Mouse (Mus musculus) intestine, embryonic 16.5 days (tissue): ENCODE measurements around the gene Kcnj4. TPM values are rescaled to one million over a fixed set of nuclear protein-coding genes. Genes with fewer than 3 reads are reported as not detected.
"Not testable (repeated sequence)": the region's sequence is repeated elsewhere in the genome, so short reads cannot be mapped to it uniquely, and the experiment has no call there.

ENCODE experiments used
- ATAC-seq: fragments of 200-750 bp; cut with Nextera tagmentation; 2 replicates; pipeline ENCODE4 v1.8.0; 2017; ENCODE audit warnings: moderate TSS enrichment, moderate library complexity
- H3K27ac ChIP-seq: fragments of 300-500 bp; sonication (generic); 2 replicates; pipeline ENCODE4 v1.5.1; 2014; ENCODE audit warnings: mild to moderate bottlenecking, low read length
- H3K27me3 ChIP-seq: fragments of 300-500 bp; sonication (generic); replicated peaks from 2 replicates; pipeline ENCODE4 v1.6.1; 2014; ENCODE audit warnings: low read length, control low read depth, mixed read lengths; ENCODE audit not compliant: control insufficient read depth, insufficient read depth
- H3K36me3 ChIP-seq: fragments of 300-500 bp; sonication (generic); 2 replicates; pipeline ENCODE4 v1.6.1; 2014; ENCODE audit warnings: low read length, control low read depth; ENCODE audit not compliant: control insufficient read depth, insufficient read depth
- H3K4me1 ChIP-seq: fragments of 300-500 bp; sonication (generic); 2 replicates; pipeline ENCODE4 v1.6.1; 2014; ENCODE audit warnings: low read length, control low read depth, mixed read lengths; ENCODE audit not compliant: control insufficient read depth, insufficient read depth
- H3K4me2 ChIP-seq: fragments of 300-500 bp; sonication (generic); 2 replicates; pipeline ENCODE4 v1.6.1; 2014; ENCODE audit warnings: low read depth, low read length, control low read depth
- H3K4me3 ChIP-seq: fragments of 300-500 bp; sonication (generic); 2 replicates; pipeline ENCODE4 v1.5.1; 2014; ENCODE audit warnings: mild to moderate bottlenecking, low read length
- H3K9ac ChIP-seq: fragments of 300-500 bp; sonication (generic); 2 replicates; pipeline ENCODE4 v1.6.1; 2014; ENCODE audit warnings: low read depth, low read length
- H3K9me3 ChIP-seq: fragments of 300-500 bp; sonication (generic); 2 replicates; pipeline ENCODE4 v1.6.1; 2016; ENCODE audit warnings: low read length, control low read depth; ENCODE audit not compliant: control insufficient read depth
- WGBS: fragments of 180-500 bp; shearing (Covaris S2); extraction: QIAGEN DNeasy Blood & Tissue Kit; methylation state at CpG from one replicate; pipeline ENCODE4 v1.1.7; 2014; 5-methylcytosine and 5-hydroxymethylcytosine counted together
- polyA plus RNA-seq: library from polyadenylated mRNA; unstranded; fragments of >200 nt; fragmentation: Nextera tagmentation; extraction: Ambion mirVana; gene quantifications from 2 replicates; pipeline ENCODE4 v1.2.1, GENCODE M21; 2015

Kcnj4 gene
- polyA plus RNA-seq, 1 experiment from 2014 or later, result not detected

DNA sequence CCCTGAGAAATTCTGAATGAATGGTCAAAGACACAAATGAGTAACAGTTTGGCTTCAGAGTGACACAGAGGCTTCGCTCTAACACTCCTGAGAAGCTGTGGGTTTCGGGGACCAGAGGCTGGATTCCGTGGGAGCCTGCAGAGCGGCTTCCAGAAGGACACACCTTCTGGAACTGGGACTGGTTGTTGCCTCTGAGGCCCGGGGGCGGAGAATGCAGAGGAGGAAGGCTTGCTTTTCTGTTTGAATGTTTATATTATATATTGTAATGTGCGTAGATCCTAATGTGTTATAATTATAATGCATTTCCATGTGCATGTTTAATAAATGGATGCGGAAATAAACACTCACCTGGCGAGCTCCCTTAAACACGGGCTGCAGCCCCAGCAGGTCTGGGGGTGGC lies 33.9 kb downstream of the Kcnj4 start:
- Histone ChIP-seq H3K36me3 (no peaks in the 10 kb centered on the region), H3K27me3 (no peaks in the 10 kb centered on the region), H3K27ac (no peak overlapping the region), H3K9me3 (no peaks in the 10 kb centered on the region; the same call in 1 of the 2 replicates), H3K4me3 (no peak overlapping the region), H3K4me1 (no peaks in the 10 kb centered on the region), H3K9ac (no peak overlapping the region), H3K4me2 (peak overlapping the region; percentile 24; the same call in 1 of the 2 replicates)
- ATAC-seq, result no peak
- 44% methylated on average over 10 of the region's 10 CpGs for WGBS

DNA sequence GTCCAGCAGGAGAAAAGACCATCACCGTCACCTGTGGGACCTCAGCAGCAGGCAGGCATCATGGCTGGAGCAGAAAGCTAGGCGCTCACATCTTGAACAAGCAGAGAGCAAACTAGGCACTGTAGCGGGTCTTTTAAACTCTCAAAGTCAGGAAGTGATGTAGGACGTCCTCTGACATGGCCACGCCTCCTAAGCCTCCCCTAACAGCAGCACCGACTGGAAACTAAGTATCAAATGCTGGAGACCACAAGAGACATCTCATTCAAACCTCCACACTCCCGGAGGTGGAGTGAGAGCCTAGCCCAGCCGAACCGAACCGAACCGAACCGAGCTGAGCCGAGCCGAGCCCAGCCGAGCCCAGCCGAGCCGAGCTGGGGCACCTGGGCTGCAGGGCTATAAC lies 34.5 kb downstream of the Kcnj4 start:
- no peak overlapping the region for H3K27ac ChIP-seq
- H3K9ac ChIP-seq, result no peak overlapping the region
- peak overlapping the region; percentile 23; the same call in 1 of the 2 replicates for H3K4me3 ChIP-seq
- no peaks in the 10 kb centered on the region for H3K36me3 ChIP-seq
- peak overlapping the region; percentile 24; the same call in 1 of the 2 replicates for H3K4me2 ChIP-seq
- ATAC-seq, result no peak
- H3K4me1 ChIP-seq, result no peaks in the 10 kb centered on the region
- no peaks in the 10 kb centered on the region; the same call in 1 of the 2 replicates for H3K9me3 ChIP-seq
- WGBS, result 28% methylated on average over 17 of the region's 17 CpGs
- no peaks in the 10 kb centered on the region for H3K27me3 ChIP-seq

DNA sequence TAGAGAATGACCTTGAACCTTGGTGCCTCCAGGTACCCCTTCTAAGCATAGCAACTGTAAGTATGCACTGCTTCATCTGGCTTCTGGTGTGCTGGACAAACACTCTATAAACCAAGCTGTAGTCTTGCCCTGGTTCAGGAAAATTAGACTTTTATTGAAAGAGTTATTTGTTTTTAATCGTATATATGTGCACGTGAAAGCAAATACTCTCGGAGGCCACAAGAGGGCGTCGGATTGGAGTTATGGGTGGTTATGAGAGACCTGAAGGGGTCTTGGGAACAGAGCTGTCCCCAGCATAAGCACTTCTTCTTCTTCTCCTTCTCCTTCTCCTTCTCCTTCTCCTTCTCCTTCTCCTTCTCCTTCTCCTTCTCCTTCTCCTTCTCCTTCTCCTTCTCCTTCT lies 35.5 kb downstream of the Kcnj4 start:
- no peaks in the 10 kb centered on the region; the same call in 1 of the 2 replicates for H3K9me3 ChIP-seq

DNA sequence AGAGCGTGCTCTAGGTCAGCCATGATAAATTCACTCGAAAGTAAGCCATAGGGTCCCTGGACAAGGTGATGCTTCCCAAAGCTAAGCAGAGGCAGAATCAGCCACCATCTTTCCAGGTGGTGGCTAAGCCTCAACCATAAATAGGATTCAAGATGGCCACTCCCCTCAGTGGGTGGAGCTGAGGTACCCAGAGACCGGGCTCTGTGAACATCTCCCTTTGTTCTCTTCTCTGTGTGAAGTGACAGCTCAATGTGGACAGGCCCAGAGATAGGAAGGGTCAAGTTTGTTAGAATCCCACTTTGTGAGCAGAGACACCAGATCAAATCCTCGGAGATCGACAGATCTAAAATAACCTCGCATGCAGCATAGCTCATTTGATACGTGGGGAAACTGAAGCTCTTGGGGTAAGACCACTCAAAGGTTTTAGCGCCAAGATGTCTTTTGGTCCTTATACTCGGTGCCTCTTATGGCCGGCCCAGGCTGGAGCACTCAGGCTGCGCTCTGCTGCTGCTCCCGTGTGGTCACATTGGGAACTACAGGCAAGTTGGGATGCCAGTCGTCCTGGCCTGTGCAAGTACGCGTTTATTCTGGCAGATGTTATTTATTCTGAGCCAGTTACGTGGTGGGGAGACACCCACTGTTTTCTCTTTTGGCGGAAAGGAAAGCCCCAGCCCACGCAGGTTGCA lies 38.3 kb downstream of the Kcnj4 start:
- H3K27ac ChIP-seq, result no peak overlapping the region
- H3K9ac ChIP-seq, result no peak overlapping the region
- no peaks in the 10 kb centered on the region for H3K4me1 ChIP-seq
- no peak overlapping the region for H3K4me2 ChIP-seq
- 7% methylated on average over 18 of the region's 18 CpGs for WGBS
- no peaks in the 10 kb centered on the region for H3K9me3 ChIP-seq
- H3K4me3 ChIP-seq, result no peak overlapping the region
- H3K36me3 ChIP-seq, result no peaks in the 10 kb centered on the region
- peak; percentile 80 for ATAC-seq
- H3K27me3 ChIP-seq, result no peaks in the 10 kb centered on the region

More for the DNA sequence above, 35.5 kb downstream of the Kcnj4 start:
- 66% methylated on average over 5 of the region's 5 CpGs for WGBS
- Histone ChIP-seq H3K27me3 (no peaks in the 10 kb centered on the region), H3K27ac (no peak overlapping the region), H3K9ac (no peak overlapping the region), H3K36me3 (no peaks in the 10 kb centered on the region), H3K4me3 (no peak overlapping the region), H3K4me1 (no peaks in the 10 kb centered on the region), H3K4me2 (no peak overlapping the region)
- no peak for ATAC-seq

DNA sequence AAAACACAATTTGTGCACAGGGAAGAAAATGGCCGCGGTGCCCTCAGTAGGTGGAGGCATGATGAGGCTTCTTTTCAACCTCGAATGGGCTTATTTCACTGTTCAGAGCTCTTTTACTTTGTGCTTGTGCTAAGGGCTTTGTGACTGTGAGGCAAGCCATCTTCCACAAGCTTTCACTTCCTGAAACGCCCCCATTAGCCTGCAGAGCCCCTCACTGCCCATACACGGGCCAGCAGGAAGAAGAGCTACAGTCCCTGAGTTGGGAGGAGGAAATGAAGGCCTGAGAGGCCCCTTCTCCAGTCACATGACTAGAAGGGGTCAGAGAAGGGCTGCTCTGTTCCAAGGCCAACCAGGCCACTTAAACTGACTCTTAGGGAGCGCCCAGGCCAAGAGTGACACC lies 48.5 kb downstream of the Kcnj4 start:
- Histone ChIP-seq H3K4me1 (peaks cover 9% of the 10 kb centered on the region; the same call in 1 of the 2 replicates), H3K27me3 (no peaks in the 10 kb centered on the region), H3K4me2 (no peak overlapping the region), H3K9ac (no peak overlapping the region), H3K9me3 (no peaks in the 10 kb centered on the region), H3K36me3 (no peaks in the 10 kb centered on the region), H3K4me3 (no peak overlapping the region), H3K27ac (0 out of 2 replicates have a peak overlapping the region, but pooled peaks have one; percentile 13)
- ATAC-seq, result 0 out of 2 replicates have a peak, but pooled peaks have one; percentile 16
- WGBS, result 67% methylated on average over 6 of the region's 6 CpGs

DNA sequence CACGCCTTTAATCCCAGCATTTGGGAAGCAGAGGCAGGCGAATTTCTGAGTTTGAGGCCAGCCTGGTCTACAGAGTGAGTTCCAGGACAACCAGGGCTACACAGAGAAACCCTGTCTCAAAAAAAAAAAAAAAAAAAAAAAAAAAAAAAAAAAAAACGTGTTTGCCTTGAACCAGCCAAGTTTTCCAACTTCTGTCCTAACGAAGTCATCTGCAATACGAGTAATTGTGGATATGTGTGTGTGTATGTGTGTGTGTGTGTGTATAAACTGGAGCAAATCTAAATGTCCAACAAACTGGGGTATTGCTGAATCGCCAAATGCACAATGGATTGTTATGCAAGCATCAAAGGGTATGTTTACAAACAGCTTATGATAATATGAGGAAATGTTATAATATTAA lies 48.9 kb downstream of the Kcnj4 start:
- not testable (repeated sequence) for H3K4me3 ChIP-seq, H3K4me2 ChIP-seq, ATAC-seq, H3K4me1 ChIP-seq, H3K36me3 ChIP-seq, H3K9me3 ChIP-seq, H3K27ac ChIP-seq, H3K27me3 ChIP-seq, H3K9ac ChIP-seq
- WGBS, result 54% methylated on average over 6 of the region's 6 CpGs

DNA sequence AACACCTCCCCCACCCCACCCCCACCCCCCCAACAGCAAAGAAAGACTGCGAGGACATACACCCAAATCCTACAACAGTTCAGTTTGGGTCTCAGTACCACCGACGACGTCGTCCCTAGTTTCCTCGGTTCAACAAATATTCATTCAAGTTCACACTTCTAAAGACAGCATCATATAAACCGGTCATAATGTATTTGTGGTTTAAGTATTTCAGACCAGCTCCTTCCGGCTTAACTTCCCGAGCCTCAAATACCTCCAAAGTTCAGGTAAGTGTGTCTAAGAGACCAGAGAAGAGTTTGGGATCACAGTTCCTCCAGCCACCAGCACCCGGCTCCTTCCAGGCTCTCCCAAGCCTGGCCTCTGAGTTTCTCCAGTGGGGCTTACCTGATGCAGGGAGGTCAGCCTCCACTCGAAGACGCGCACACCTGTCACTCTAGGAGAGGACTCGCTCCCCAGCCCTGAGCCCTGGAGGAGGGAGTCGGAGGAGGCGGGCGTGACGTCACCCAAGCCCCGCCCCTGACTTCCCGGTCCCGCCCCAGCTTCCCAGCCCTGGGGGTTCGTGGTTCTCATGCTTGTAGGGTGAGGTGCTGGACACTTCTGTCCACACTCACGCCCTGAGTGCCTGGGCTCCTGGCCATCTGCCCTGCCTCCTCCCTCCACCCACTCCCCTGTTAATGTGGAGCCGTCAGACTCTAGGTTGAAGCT lies 49.8 kb downstream of the Kcnj4 start, which contains the start of gene Csnk1e:
Csnk1e (minus strand) TSS at position 461 of the 705 bp plus-strand sequence.
- 3% methylated on average over 24 of the region's 24 CpGs for WGBS
- Histone ChIP-seq H3K4me1 (peaks cover 9% of the 10 kb centered on the region; the same call in 1 of the 2 replicates), H3K27me3 (no peaks in the 10 kb centered on the region), H3K4me3 (peak within 1 kb of the TSS; percentile 44), H3K4me2 (peak within 1 kb of the TSS; percentile 84), H3K9ac (peak within 1 kb of the TSS; percentile 62), H3K9me3 (no peaks in the 10 kb centered on the region), H3K27ac (no peak within 1 kb of the TSS), H3K36me3 (no peaks in the 10 kb centered on the region)
- ATAC-seq, result peak; percentile 93

DNA sequence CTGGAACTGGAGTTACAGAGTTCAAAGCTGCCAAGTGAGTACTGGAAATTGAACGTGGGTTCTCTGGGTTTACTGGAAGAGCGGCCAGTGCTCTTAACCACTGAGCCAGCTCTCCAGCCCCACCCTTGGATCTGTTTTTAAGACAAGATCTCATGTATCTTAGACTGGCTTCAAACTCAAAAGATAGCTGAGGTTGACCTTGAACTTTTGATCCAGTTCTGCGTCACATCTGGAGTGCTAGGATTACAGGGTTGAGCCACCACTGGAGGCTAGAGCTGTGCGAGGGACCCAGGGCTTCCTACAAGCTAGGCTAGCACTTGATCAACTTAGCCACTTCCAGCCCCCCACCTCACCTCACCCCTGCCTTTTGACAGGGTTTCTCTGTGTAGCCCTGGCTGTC lies 51.2 kb downstream of the Kcnj4 start:
- H3K27me3 ChIP-seq, result no peaks in the 10 kb centered on the region
- H3K4me3 ChIP-seq, result no peak overlapping the region
- H3K9me3 ChIP-seq, result no peaks in the 10 kb centered on the region
- no peak overlapping the region for H3K4me2 ChIP-seq
- peaks cover 9% of the 10 kb centered on the region; the same call in 1 of the 2 replicates for H3K4me1 ChIP-seq
- H3K36me3 ChIP-seq, result no peaks in the 10 kb centered on the region
- no peak overlapping the region for H3K9ac ChIP-seq
- 78% methylated on average over 4 of the region's 4 CpGs for whole genome bisulfite sequencing
- no peak overlapping the region for H3K27ac ChIP-seq
- ATAC-seq, result no peak

DNA sequence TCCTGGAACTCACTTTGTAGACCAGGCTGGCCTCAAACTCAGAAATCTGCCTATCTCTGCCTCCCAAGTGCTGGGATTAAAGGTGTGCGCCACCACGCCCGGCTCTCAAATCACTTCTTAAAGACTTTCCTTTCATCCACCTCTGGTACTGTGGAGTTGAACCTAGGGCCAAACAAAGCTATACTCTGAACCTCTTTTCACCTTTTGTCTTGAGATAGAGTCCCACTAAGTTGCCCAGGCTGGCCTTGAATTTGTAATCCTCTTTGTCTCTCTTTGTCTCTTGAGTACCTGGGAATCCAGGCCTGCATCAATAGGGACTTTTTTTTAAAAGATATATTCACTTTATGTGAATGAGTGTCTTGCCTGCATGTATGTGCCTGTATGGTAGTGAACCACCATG lies 57.0 kb downstream of the Kcnj4 start:
- H3K4me3 ChIP-seq, result no peak overlapping the region
- no peaks in the 10 kb centered on the region for H3K27me3 ChIP-seq
- no peak overlapping the region for H3K27ac ChIP-seq
- H3K4me2 ChIP-seq, result no peak overlapping the region
- H3K36me3 ChIP-seq, result no peaks in the 10 kb centered on the region
- no peaks in the 10 kb centered on the region for H3K9me3 ChIP-seq
- no peak for ATAC-seq
- WGBS, result 94% methylated on average over 3 of the region's 3 CpGs
- no peak overlapping the region for H3K9ac ChIP-seq
- no peaks in the 10 kb centered on the region for H3K4me1 ChIP-seq
